Mouse (Mus musculus) heart, embryonic 16.5 days (tissue): Measurements from ENCODE around the gene Pabpn1. TPM values are rescaled to one million over a fixed set of nuclear protein-coding genes. Genes with fewer than 3 reads are reported as not detected.

ENCODE experiments used
- ATAC-seq: fragments of 200-750 bp; cut with Nextera tagmentation; replicated peaks from 2 replicates; pipeline ENCODE4 v1.8.0; 2017; ENCODE audit warnings: moderate number of reproducible peaks; ENCODE audit not compliant: insufficient read depth, low FRiP score; ENCODE audit errors: extremely low read depth
- H3K27ac ChIP-seq: fragments of 300-500 bp; sonication (generic); 2 replicates; pipeline ENCODE4 v1.5.1; 2014; ENCODE audit warnings: mild to moderate bottlenecking, low read length, control low read depth, moderate library complexity
- H3K27me3 ChIP-seq: fragments of 300-500 bp; sonication (generic); 2 replicates; pipeline ENCODE4 v1.6.1; 2014; ENCODE audit warnings: low read length, mixed read lengths; ENCODE audit not compliant: control insufficient read depth, insufficient read depth
- H3K36me3 ChIP-seq: fragments of 300-500 bp; sonication (generic); 2 replicates; pipeline ENCODE4 v1.6.1; 2014; ENCODE audit not compliant: control insufficient read depth, insufficient read depth
- H3K4me1 ChIP-seq: fragments of 300-500 bp; sonication (generic); 2 replicates; pipeline ENCODE4 v1.6.1; 2014; ENCODE audit warnings: low read length, mixed read lengths; ENCODE audit not compliant: control insufficient read depth, insufficient read depth
- H3K4me2 ChIP-seq: fragments of 300-500 bp; sonication (generic); 2 replicates; pipeline ENCODE4 v1.6.1; 2014; ENCODE audit warnings: low read depth, mild to moderate bottlenecking, control low read depth, low read length
- H3K4me3 ChIP-seq: fragments of 300-500 bp; sonication (generic); 2 replicates; pipeline ENCODE4 v1.5.1; 2014; ENCODE audit warnings: mild to moderate bottlenecking, control low read depth, low read length
- H3K9ac ChIP-seq: fragments of 300-500 bp; sonication (generic); 2 replicates; pipeline ENCODE4 v1.6.1; 2014; ENCODE audit warnings: low read length, control low read depth
- H3K9me3 ChIP-seq: fragments of 300-500 bp; sonication (generic); replicated peaks from 2 replicates; pipeline ENCODE4 v1.6.1; 2016; ENCODE audit warnings: low read length; ENCODE audit not compliant: control insufficient read depth
- WGBS: fragments of 180-500 bp; shearing (Covaris S2); extraction: QIAGEN DNeasy Blood & Tissue Kit; methylation state at CpG from one replicate; pipeline ENCODE4 v1.1.7; 2014; 5-methylcytosine and 5-hydroxymethylcytosine counted together
- polyA plus RNA-seq: library from polyadenylated mRNA; unstranded; fragments of >200 nt; fragmentation: Nextera tagmentation; extraction: Ambion mirVana; gene quantifications from 2 replicates; pipeline ENCODE4 v1.2.1, GENCODE M21; 2015

Gene Pabpn1
- polyA plus RNA-seq, 1 experiment from 2014 or later = 68.4 TPM

- no peak for ATAC-seq
- H3K4me3 ChIP-seq = no peak overlapping the region
- 64% methylated on average over 7 of the region's 7 CpGs for WGBS
- peaks cover 14% of the 10 kb centered on the region for H3K4me1 ChIP-seq
- H3K36me3 ChIP-seq = peaks cover 15% of the 10 kb centered on the region
- H3K4me2 ChIP-seq = no peak overlapping the region
- 0 out of 2 replicates have a peak overlapping the region, but pooled peaks have one; percentile 9 for H3K9ac ChIP-seq
- no peaks in the 10 kb centered on the region for H3K27me3 ChIP-seq
- no peak overlapping the region for H3K27ac ChIP-seq
- no peaks in the 10 kb centered on the region for H3K9me3 ChIP-seq
Observed at GRCm38 (mm10) chr14:54908682-54909081, 16.4 kb downstream of the Pabpn1 start.

- Histone ChIP-seq H3K27me3 (no peaks in the 10 kb centered on the region), H3K9me3 (no peaks in the 10 kb centered on the region), H3K4me3 (peak overlapping the region; percentile 69), H3K4me2 (peak overlapping the region; percentile 97), H3K4me1 (peaks cover 12% of the 10 kb centered on the region), H3K27ac (peak overlapping the region; percentile 56), H3K9ac (peak overlapping the region; percentile 84), H3K36me3 (peaks cover 9% of the 10 kb centered on the region; the same call in 1 of the 2 replicates)
- 4% methylated on average over 59 of the region's 69 CpGs for WGBS
- ATAC-seq = peak; percentile 70
Observed at GRCm38 (mm10) chr14:54912109-54912850, 20.0 kb downstream of the Pabpn1 start.

GRCm38 (mm10) chr14:54912886-54913285 lies 20.6 kb downstream of the Pabpn1 start, which contains the start of gene Slc22a17:
Slc22a17 (minus strand) TSS chr14:54913132.
- peak within 1 kb of the TSS; percentile 84 for H3K9ac ChIP-seq
- no peaks in the 10 kb centered on the region for H3K27me3 ChIP-seq
- peaks cover 8% of the 10 kb centered on the region; the same call in 1 of the 2 replicates for H3K36me3 ChIP-seq
- peak within 1 kb of the TSS; percentile 56 for H3K27ac ChIP-seq
- H3K4me2 ChIP-seq = peak within 1 kb of the TSS; percentile 97
- ATAC-seq = peak; percentile 85
- H3K4me1 ChIP-seq = peaks cover 12% of the 10 kb centered on the region
- H3K9me3 ChIP-seq = no peaks in the 10 kb centered on the region
- H3K4me3 ChIP-seq = peak within 1 kb of the TSS; percentile 69
- 0% methylated on average over 27 of the region's 28 CpGs for WGBS

- no peaks in the 10 kb centered on the region for H3K9me3 ChIP-seq
- H3K4me3 ChIP-seq = peak overlapping the region; percentile 69
- H3K4me2 ChIP-seq = peak overlapping the region; percentile 97
- peaks cover 8% of the 10 kb centered on the region; the same call in 1 of the 2 replicates for H3K36me3 ChIP-seq
- 14% methylated on average over 10 of the region's 10 CpGs for WGBS
- no peaks in the 10 kb centered on the region for H3K27me3 ChIP-seq
- peaks cover 12% of the 10 kb centered on the region for H3K4me1 ChIP-seq
- no peak overlapping the region for H3K27ac ChIP-seq
- H3K9ac ChIP-seq = peak overlapping the region; percentile 84
- no peak for ATAC-seq
Observed at GRCm38 (mm10) chr14:54913343-54913742, 21.0 kb downstream of the Pabpn1 start.

GRCm38 (mm10) chr14:54920076-54920685 lies 27.9 kb downstream of the Pabpn1 start:
- peaks cover 15% of the 10 kb centered on the region for H3K4me1 ChIP-seq
- peaks cover 7% of the 10 kb centered on the region for H3K27me3 ChIP-seq
- H3K9me3 ChIP-seq = no peaks in the 10 kb centered on the region
- no peak overlapping the region for H3K4me2 ChIP-seq
- no peak overlapping the region for H3K9ac ChIP-seq
- H3K27ac ChIP-seq = no peak overlapping the region
- ATAC-seq = no peak
- peaks cover 11% of the 10 kb centered on the region; the same call in 1 of the 2 replicates for H3K36me3 ChIP-seq
- no peak overlapping the region for H3K4me3 ChIP-seq
- WGBS = 83% methylated on average over 16 of the region's 16 CpGs

GRCm38 (mm10) chr14:54924641-54925348 lies 32.5 kb downstream of the Pabpn1 start:
- peak; percentile 71 for ATAC-seq
- 28% methylated on average over 7 of the region's 7 CpGs for WGBS
- Histone ChIP-seq H3K4me1 (peaks cover 21% of the 10 kb centered on the region), H3K4me3 (peak overlapping the region; percentile 65), H3K27me3 (peaks cover 15% of the 10 kb centered on the region), H3K27ac (peak overlapping the region; percentile 91), H3K36me3 (0 out of 2 replicates have a peak, but pooled peaks cover 3% of the 10 kb centered on the region), H3K4me2 (peak overlapping the region; percentile 97), H3K9me3 (no peaks in the 10 kb centered on the region), H3K9ac (peak overlapping the region; percentile 88)

GRCm38 (mm10) chr14:54925349-54926342 lies 33.3 kb downstream of the Pabpn1 start, which contains the start of gene Efs:
Efs (minus strand) TSS chr14:54926126.
- no peaks in the 10 kb centered on the region for H3K36me3 ChIP-seq
- no peaks in the 10 kb centered on the region for H3K9me3 ChIP-seq
- H3K4me3 ChIP-seq = peak within 1 kb of the TSS; percentile 65
- H3K4me2 ChIP-seq = peak within 1 kb of the TSS; percentile 97
- H3K4me1 ChIP-seq = peaks cover 21% of the 10 kb centered on the region
- peak within 1 kb of the TSS; percentile 91 for H3K27ac ChIP-seq
- WGBS = 7% methylated on average over 57 of the region's 57 CpGs
- peak; percentile 61 for ATAC-seq
- peak within 1 kb of the TSS; percentile 88 for H3K9ac ChIP-seq
- H3K27me3 ChIP-seq = peaks cover 15% of the 10 kb centered on the region
